Mouse (Mus musculus): Measurements from ENCODE around the gene Crtac1.

The Crtac1 gene

GRCm38 (mm10) chr19:42425208-42425607 lies 6.4 kb downstream of the Crtac1 start:
- in situ Hi-C loops (cut with MseI, MboI): no loop called here

- in situ Hi-C loops (cut with MseI, MboI): no loop called here
Measured at GRCm38 (mm10) chr19:42415042-42415441, 16.5 kb downstream of the Crtac1 start.

GRCm38 (mm10) chr19:42409856-42410255 lies 21.7 kb downstream of the Crtac1 start:
- in situ Hi-C loops (cut with MseI, MboI): no loop called here

GRCm38 (mm10) chr19:42409226-42409625 lies 22.4 kb downstream of the Crtac1 start:
- in situ Hi-C loops (cut with MseI, MboI): no loop called here

GRCm38 (mm10) chr19:42404364-42404763 lies 27.2 kb downstream of the Crtac1 start:
- in situ Hi-C loops (cut with MseI, MboI): no loop called here

- in situ Hi-C loops (cut with MseI, MboI): no loop called here
Measured at GRCm38 (mm10) chr19:42399974-42400373, 31.6 kb downstream of the Crtac1 start.

- in situ Hi-C loops (cut with MseI, MboI): no loop called here
Measured at GRCm38 (mm10) chr19:42397281-42397680, 34.3 kb downstream of the Crtac1 start.

GRCm38 (mm10) chr19:42394848-42395534 lies 36.6 kb downstream of the Crtac1 start:
- in situ Hi-C loops (cut with MseI, MboI): no loop called here

- in situ Hi-C loops (cut with MseI, MboI): no loop called here
Measured at GRCm38 (mm10) chr19:42393920-42394319, 37.7 kb downstream of the Crtac1 start.

GRCm38 (mm10) chr19:42392094-42392493 lies 39.5 kb downstream of the Crtac1 start:
- in situ Hi-C loops (cut with MseI, MboI): no loop called here

- in situ Hi-C loops (cut with MseI, MboI): no loop called here
Measured at GRCm38 (mm10) chr19:42389574-42389973, 42.0 kb downstream of the Crtac1 start.

GRCm38 (mm10) chr19:42384981-42385598 lies 46.5 kb downstream of the Crtac1 start:
- in situ Hi-C loops (cut with MseI, MboI): no loop called here

- in situ Hi-C loops (cut with MseI, MboI): no loop called here
Measured at GRCm38 (mm10) chr19:42380981-42381373, 50.6 kb downstream of the Crtac1 start.

GRCm38 (mm10) chr19:42380321-42380980 lies 51.1 kb downstream of the Crtac1 start:
- in situ Hi-C loops (cut with MseI, MboI): no loop called here

- in situ Hi-C loops (cut with MseI, MboI): no loop called here
Measured at GRCm38 (mm10) chr19:42379798-42380197, 51.8 kb downstream of the Crtac1 start.

- in situ Hi-C loops (cut with MseI, MboI): no loop called here
Measured at GRCm38 (mm10) chr19:42377206-42377605, 54.4 kb downstream of the Crtac1 start.

- in situ Hi-C loops (cut with MseI, MboI): no loop called here
Measured at GRCm38 (mm10) chr19:42363551-42363950, 68.0 kb downstream of the Crtac1 start.

- in situ Hi-C loops (cut with MseI, MboI): no loop called here
Measured at GRCm38 (mm10) chr19:42358406-42358805, 73.2 kb downstream of the Crtac1 start.

- in situ Hi-C loops (cut with MseI, MboI): no loop called here
Measured at GRCm38 (mm10) chr19:42356854-42357253, 74.7 kb downstream of the Crtac1 start.

GRCm38 (mm10) chr19:42355476-42355875 lies 76.1 kb downstream of the Crtac1 start:
- in situ Hi-C loops (cut with MseI, MboI): no loop called here

GRCm38 (mm10) chr19:42341183-42341582 lies 90.4 kb downstream of the Crtac1 start:
- in situ Hi-C loops (cut with MseI, MboI): no loop called here

- in situ Hi-C loops (cut with MseI, MboI): no loop called here
Measured at GRCm38 (mm10) chr19:42332081-42332736, 99.4 kb downstream of the Crtac1 start.
